Mouse (Mus musculus): ENCODE results near the gene Celf2. TPM values are rescaled to one million over a fixed set of nuclear protein-coding genes. Genes with fewer than 3 reads are reported as not detected.

The Celf2 gene
- polyA plus RNA-seq, 1 experiment from 2014 or later, result 16.5 TPM

DNA sequence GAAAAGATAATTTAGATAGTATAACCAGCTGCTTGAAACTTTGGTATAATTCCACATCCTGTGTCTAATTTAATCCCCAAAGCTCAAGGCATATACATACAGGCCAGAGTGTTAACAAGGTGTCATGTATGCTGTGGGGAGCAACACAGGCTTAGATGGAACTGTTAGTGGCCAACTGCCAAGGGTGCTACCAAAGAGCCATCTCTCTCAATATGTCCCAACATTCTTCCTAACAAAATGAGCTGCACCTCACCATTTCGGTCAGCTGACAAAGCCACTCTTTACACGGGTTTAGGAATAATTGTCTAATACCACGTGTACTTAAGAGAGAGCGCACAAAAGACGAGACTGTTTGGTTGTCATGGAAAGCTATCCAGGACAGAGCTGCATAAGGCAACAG, 782.0 kb downstream of the Celf2 start:
- H3K9ac ChIP-seq (replicated peaks; ENCODE audit: low read length), result no peak overlapping the region
- H3K4me3 ChIP-seq (ENCODE audit: low read length), result no peak overlapping the region
- whole genome bisulfite sequencing, result 97% methylated on average over 5 of the region's 5 CpGs
- no peak overlapping the region for H3K27ac ChIP-seq (ENCODE audit: low read length)
- no peaks in the 10 kb centered on the region for H3K27me3 ChIP-seq (ENCODE audit: insufficient read depth, low read length)
- H3K9me3 ChIP-seq (ENCODE audit: low read length), result no peaks in the 10 kb centered on the region
- no peak overlapping the region for H3K4me2 ChIP-seq (replicated peaks; ENCODE audit: low read depth, low read length)
- no peaks in the 10 kb centered on the region for H3K4me1 ChIP-seq (ENCODE audit: insufficient read depth, low read length)
- no peaks in the 10 kb centered on the region for H3K36me3 ChIP-seq (ENCODE audit: insufficient read depth, low read length)
- no peak for ATAC-seq (ENCODE audit: low FRiP score, low TSS enrichment)

DNA sequence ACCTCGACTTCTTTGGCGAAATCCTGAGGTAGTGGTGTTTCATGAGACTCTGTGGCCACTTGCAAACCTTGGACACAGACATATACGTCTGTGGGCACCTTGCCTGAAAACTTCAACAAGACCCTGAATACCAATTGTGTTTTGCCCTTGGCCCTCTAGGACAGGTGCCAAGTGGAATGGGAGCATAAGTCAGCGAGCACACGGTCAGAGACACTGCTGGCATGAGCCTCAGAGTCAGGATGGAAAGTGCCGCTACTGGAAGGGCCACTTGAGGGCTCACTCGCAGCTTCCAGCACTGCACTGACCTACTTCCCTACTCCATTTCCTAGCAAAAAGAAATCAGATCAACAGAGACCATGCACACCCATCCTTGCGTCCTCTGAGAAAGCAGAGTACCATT, 783.3 kb downstream of the Celf2 start:
- Histone ChIP-seq H3K27ac (ENCODE audit: low read length) (no peak overlapping the region), H3K36me3 (ENCODE audit: insufficient read depth, low read length) (no peaks in the 10 kb centered on the region)

DNA sequence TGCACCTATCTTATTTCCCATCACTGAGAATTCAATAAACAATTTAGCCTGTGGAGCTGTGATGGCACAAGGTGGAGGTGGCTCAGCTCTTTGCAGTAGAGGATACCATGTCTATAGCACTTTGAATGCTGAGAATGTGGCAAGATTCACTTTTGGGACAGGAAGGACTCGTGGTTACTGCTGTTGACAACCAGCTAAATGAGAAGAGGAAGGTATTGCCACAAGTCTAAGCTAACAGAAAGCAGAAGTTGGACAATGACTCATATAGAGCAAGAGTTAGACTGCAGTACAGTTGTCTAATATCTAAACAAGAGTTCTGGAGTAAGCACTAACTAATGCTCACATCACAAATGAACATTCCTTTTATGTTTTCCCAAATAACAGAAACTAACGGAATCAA, 785.8 kb downstream of the Celf2 start:
- peaks cover 18% of the 10 kb centered on the region for H3K4me1 ChIP-seq (ENCODE audit: insufficient read depth, low read length)
- 80% methylated on average over 2 of the region's 2 CpGs for WGBS

More for the DNA sequence above, 783.3 kb downstream of the Celf2 start:
- Histone ChIP-seq H3K4me1 (ENCODE audit: insufficient read depth, low read length) (peaks cover 12% of the 10 kb centered on the region), H3K9ac (replicated peaks; ENCODE audit: low read length) (no peak overlapping the region), H3K9me3 (ENCODE audit: low read length) (no peaks in the 10 kb centered on the region), H3K4me2 (replicated peaks; ENCODE audit: low read depth, low read length) (no peak overlapping the region), H3K4me3 (ENCODE audit: low read length) (no peak overlapping the region), H3K27me3 (ENCODE audit: insufficient read depth, low read length) (no peaks in the 10 kb centered on the region)
- 77% methylated on average over 8 of the region's 8 CpGs for WGBS
- ATAC-seq (ENCODE audit: low FRiP score, low TSS enrichment), result no peak

DNA sequence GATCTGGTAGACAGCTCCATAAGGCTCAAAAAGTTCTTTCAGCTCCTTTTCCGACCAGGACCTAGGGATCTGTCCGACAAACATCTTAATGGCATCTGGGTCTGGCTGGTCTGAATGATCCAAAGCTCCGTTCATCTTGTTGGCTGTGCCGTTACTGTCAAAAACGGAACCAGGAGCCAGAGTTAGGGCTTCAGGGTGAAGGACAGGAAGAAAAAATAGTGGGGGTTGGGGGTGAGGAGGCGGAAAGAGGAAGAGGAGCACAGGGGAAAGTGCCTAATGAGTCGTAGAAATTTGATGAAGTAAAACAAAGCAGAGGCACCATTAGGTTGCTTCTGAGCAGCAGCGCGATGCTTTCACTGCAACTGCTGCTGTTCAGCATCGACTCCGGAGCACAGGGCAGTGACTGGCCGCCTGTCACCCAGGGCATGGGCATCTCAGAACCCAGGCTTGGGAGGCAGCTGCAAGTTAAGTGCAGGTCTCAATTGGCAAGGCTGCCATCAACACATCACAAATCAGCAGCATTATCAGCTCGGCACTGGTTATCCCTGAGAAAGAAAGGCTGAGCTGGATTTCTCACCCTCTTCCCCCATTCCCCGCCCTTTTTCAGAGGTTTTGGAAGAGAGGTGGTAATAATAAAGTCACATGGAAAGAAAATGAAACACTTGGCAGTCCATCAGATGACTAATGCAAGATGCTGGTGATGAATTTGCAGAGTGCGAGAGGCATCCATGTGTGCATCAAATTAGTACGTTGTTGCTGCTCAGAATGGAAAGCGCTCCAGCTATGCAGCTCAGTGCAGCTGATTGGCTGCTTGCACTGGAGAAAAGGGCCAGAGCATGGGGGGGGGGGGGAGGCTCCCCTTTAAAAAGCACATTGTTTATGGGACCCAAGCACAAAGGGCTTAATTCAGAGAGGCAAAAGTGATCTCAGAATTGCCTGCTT, 787.6 kb downstream of the Celf2 start:
- ATAC-seq (ENCODE audit: low FRiP score, low TSS enrichment), result peak; percentile 59; the same call in 1 of the 2 replicates
- Histone ChIP-seq H3K4me2 (replicated peaks; ENCODE audit: low read depth, low read length) (peak overlapping the region; percentile 75), H3K4me1 (ENCODE audit: insufficient read depth, low read length) (peaks cover 18% of the 10 kb centered on the region), H3K9me3 (ENCODE audit: low read length) (no peaks in the 10 kb centered on the region), H3K27ac (ENCODE audit: low read length) (no peak overlapping the region), H3K36me3 (ENCODE audit: insufficient read depth, low read length) (no peaks in the 10 kb centered on the region), H3K4me3 (ENCODE audit: low read length) (peak overlapping the region; percentile 44), H3K9ac (replicated peaks; ENCODE audit: low read length) (peak overlapping the region; percentile 42), H3K27me3 (ENCODE audit: insufficient read depth, low read length) (no peaks in the 10 kb centered on the region)
- 4% methylated on average over 17 of the region's 17 CpGs for WGBS

More for the DNA sequence above, 785.8 kb downstream of the Celf2 start:
- H3K9me3 ChIP-seq (ENCODE audit: low read length), result no peaks in the 10 kb centered on the region
- no peaks in the 10 kb centered on the region for H3K36me3 ChIP-seq (ENCODE audit: insufficient read depth, low read length)
- no peak overlapping the region for H3K27ac ChIP-seq (ENCODE audit: low read length)
- H3K4me3 ChIP-seq (ENCODE audit: low read length), result no peak overlapping the region
- H3K27me3 ChIP-seq (ENCODE audit: insufficient read depth, low read length), result no peaks in the 10 kb centered on the region
- no peak for ATAC-seq (ENCODE audit: low FRiP score, low TSS enrichment)
- no peak overlapping the region for H3K4me2 ChIP-seq (replicated peaks; ENCODE audit: low read depth, low read length)
- no peak overlapping the region for H3K9ac ChIP-seq (replicated peaks; ENCODE audit: low read length)

DNA sequence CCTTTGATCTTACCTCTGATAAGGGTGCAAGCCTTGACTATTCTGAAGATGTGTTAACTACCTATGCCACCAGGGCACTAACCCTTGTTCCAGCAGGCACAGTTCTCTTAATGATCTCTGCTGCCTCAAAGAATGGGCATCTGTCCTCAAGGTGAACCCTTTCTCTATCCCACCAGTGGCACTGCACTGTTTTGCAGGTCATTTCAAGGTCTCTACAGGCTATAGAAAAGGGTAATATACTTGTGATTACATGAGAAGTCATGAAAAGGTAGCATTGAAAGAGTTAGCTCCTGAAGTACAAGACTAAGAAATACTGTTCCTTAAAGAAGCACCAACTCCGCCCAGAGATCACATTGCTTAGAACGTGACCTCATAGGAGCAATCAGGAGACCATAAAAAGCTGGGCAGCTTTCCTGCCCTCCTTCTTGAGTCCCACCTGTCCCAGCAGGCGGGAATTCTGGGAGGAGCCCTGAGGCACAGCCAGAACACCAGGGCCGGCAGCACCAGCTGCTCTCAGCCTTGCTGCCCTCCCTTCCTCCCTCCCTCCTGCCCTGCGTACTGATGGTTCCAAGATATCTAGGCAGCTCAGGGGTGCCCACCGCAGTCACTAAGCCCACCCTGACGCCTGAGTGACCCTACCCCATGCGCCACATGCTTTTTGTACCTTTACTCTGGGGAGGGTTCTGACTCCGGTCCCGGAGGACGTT, 788.5 kb downstream of the Celf2 start:
- H3K27ac ChIP-seq (ENCODE audit: low read length), result no peak overlapping the region
- H3K4me3 ChIP-seq (ENCODE audit: low read length), result peak overlapping the region; percentile 44
- peak overlapping the region; percentile 75 for H3K4me2 ChIP-seq (replicated peaks; ENCODE audit: low read depth, low read length)
- H3K9ac ChIP-seq (replicated peaks; ENCODE audit: low read length), result peak overlapping the region; percentile 42
- H3K4me1 ChIP-seq (ENCODE audit: insufficient read depth, low read length), result peaks cover 18% of the 10 kb centered on the region
- no peaks in the 10 kb centered on the region for H3K36me3 ChIP-seq (ENCODE audit: insufficient read depth, low read length)
- H3K9me3 ChIP-seq (ENCODE audit: low read length), result no peaks in the 10 kb centered on the region
- WGBS, result 15% methylated on average over 11 of the region's 11 CpGs
- ATAC-seq (ENCODE audit: low FRiP score, low TSS enrichment), result peak; percentile 92
- H3K27me3 ChIP-seq (ENCODE audit: insufficient read depth, low read length), result no peaks in the 10 kb centered on the region

DNA sequence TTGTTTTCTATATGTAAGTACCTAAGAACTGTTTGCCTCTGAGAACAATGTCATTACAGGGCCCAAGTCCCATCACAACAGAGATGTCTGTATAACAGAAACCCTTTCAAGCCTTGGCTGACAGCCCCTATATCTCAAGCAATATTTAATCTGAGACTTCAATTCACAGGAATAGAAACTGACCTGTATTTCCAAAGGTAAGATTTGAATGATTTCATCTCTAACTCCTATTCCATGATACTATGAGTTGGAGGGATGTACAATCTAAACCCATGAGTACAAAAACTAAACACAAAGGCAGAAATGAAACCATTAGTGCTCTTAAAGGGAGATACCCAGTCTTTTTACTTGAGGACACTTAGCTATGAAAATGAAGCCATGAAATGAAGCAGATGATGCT, 790.5 kb downstream of the Celf2 start:
- H3K4me1 ChIP-seq (ENCODE audit: insufficient read depth, low read length), result peaks cover 18% of the 10 kb centered on the region
- H3K36me3 ChIP-seq (ENCODE audit: insufficient read depth, low read length), result no peaks in the 10 kb centered on the region
- H3K27ac ChIP-seq (ENCODE audit: low read length), result no peak overlapping the region
- no peak overlapping the region for H3K9ac ChIP-seq (replicated peaks; ENCODE audit: low read length)
- no peak overlapping the region for H3K4me2 ChIP-seq (replicated peaks; ENCODE audit: low read depth, low read length)
- H3K4me3 ChIP-seq (ENCODE audit: low read length), result no peak overlapping the region
- no peaks in the 10 kb centered on the region for H3K27me3 ChIP-seq (ENCODE audit: insufficient read depth, low read length)
- H3K9me3 ChIP-seq (ENCODE audit: low read length), result no peaks in the 10 kb centered on the region
- no peak for ATAC-seq (ENCODE audit: low FRiP score, low TSS enrichment)

DNA sequence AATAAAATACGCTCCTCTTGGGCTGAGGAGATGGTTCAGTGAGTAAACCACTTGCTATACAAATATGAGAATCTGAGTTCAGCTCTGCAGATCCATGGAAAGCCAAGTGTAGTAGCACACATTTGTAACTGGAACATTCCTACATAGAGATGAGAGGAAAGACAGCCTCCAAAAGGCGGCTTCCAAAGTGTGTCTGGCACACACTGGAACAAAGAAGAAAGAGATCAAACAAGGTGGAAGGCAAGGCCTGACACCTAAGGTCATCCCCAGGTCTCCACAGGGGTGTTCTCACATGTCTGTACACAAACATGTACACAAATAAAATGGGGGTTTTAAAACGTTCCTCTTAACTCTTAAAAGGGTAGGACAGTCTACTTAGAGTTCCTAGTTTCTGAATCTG, 791.4 kb downstream of the Celf2 start:
- WGBS, result 62% methylated on average over 3 of the region's 3 CpGs
- H3K4me2 ChIP-seq (replicated peaks; ENCODE audit: low read depth, low read length), result no peak overlapping the region
- H3K36me3 ChIP-seq (ENCODE audit: insufficient read depth, low read length), result no peaks in the 10 kb centered on the region
- H3K9me3 ChIP-seq (ENCODE audit: low read length), result no peaks in the 10 kb centered on the region
- H3K4me3 ChIP-seq (ENCODE audit: low read length), result no peak overlapping the region
- H3K27me3 ChIP-seq (ENCODE audit: insufficient read depth, low read length), result no peaks in the 10 kb centered on the region
- H3K4me1 ChIP-seq (ENCODE audit: insufficient read depth, low read length), result peaks cover 18% of the 10 kb centered on the region
- H3K9ac ChIP-seq (replicated peaks; ENCODE audit: low read length), result no peak overlapping the region
- H3K27ac ChIP-seq (ENCODE audit: low read length), result no peak overlapping the region
- no peak for ATAC-seq (ENCODE audit: low FRiP score, low TSS enrichment)

DNA sequence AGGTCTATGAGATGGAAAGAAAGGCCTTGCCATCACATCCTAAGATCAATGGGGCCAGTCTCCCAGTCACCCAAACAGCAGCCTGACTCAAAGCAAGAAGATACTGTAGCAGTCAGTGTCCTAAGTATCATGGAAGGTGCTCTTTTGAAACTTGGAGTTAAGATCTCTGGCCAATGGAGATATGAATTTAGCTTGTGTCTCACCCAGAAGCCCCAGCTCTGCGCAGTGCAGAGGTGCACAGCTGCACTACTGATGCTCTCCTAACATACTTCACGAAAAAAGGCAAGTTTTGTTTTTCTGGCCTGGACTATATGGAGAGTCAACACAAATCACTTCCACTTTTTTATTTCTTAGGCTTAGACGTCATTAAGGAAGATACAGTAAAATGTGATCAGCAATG, 793.8 kb downstream of the Celf2 start:
- Histone ChIP-seq H3K4me3 (ENCODE audit: low read length) (no peak overlapping the region), H3K27ac (ENCODE audit: low read length) (no peak overlapping the region), H3K36me3 (ENCODE audit: insufficient read depth, low read length) (no peaks in the 10 kb centered on the region), H3K4me2 (replicated peaks; ENCODE audit: low read depth, low read length) (no peak overlapping the region), H3K9me3 (ENCODE audit: low read length) (no peaks in the 10 kb centered on the region), H3K9ac (replicated peaks; ENCODE audit: low read length) (no peak overlapping the region), H3K4me1 (ENCODE audit: insufficient read depth, low read length) (peaks cover under 1% of the 10 kb centered on the region; the same call in 1 of the 2 replicates), H3K27me3 (ENCODE audit: insufficient read depth, low read length) (no peaks in the 10 kb centered on the region)
- no peak for ATAC-seq (ENCODE audit: low FRiP score, low TSS enrichment)
- WGBS, result 83% methylated on average over 3 of the region's 3 CpGs

- Histone ChIP-seq H3K9ac (replicated peaks; ENCODE audit: low read length) (no peak overlapping the region), H3K9me3 (ENCODE audit: low read length) (no peaks in the 10 kb centered on the region), H3K4me2 (replicated peaks; ENCODE audit: low read depth, low read length) (no peak overlapping the region), H3K4me1 (ENCODE audit: insufficient read depth, low read length) (no peaks in the 10 kb centered on the region), H3K27ac (ENCODE audit: low read length) (no peak overlapping the region), H3K27me3 (ENCODE audit: insufficient read depth, low read length) (no peaks in the 10 kb centered on the region), H3K4me3 (ENCODE audit: low read length) (no peak overlapping the region), H3K36me3 (ENCODE audit: insufficient read depth, low read length) (no peaks in the 10 kb centered on the region)
- no peak for ATAC-seq (ENCODE audit: low FRiP score, low TSS enrichment)
- 89% methylated on average over 6 of the region's 6 CpGs for WGBS
These were observed 795.8 kb downstream of the Celf2 start for GRCm38 (mm10) chr2:6713529-6713928.

Data from kidney, embryonic 16.5 days (tissue).